Mouse (Mus musculus) frontal cortex, postnatal 25 days (tissue): ENCODE measurements around the gene Raet1e.
A peak's percentile ranks its signal among the peaks of the same experiment; 100 is the strongest.
"Not testable (repeated sequence)": the region's sequence is repeated elsewhere in the genome, so short reads cannot be mapped to it uniquely, and the experiment has no call there.

ENCODE experiments used
- DNase-seq, 2 experiments: peaks; one replicate each; pipeline ENCODE4 v3.0.0; 2022; ENCODE audit warnings: low spot score in 2 of 2

The Raet1e gene

GRCm38 (mm10) chr10:22158310-22158999 lies at the start of gene Raet1e, which contains the start of gene H60b:
TSS of gene Raet1e (plus strand) at chr10:22158569.
TSS of gene H60b (plus strand) at chr10:22158586.
- DNase-seq = not testable (repeated sequence)

GRCm38 (mm10) chr10:22140665-22141280 lies 17.6 kb upstream of the Raet1e start:
- DNase-seq = peak in 1 of 2 experiments; percentile 59

DNA sequence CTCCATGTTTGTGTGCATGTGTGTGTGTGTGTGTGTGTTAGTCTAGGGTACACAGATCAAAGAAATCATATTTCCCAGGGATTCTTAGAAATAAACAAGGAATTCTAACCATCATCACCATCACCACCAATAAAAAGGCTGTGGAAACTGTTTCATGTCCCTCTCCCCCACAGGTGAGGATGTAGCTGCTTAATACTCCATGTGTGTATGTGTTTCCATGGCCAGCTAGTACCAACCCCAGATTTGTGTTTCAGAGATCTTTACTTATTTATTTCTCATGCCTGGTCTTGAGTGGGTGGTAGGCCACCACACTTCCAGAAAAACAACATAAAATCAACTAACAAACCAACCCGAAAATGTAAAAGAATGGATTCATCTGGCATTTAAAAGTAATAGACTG lies 16.2 kb upstream of the Raet1e start:
- not testable (repeated sequence) for DNase-seq

- no peak for DNase-seq
These were observed 15.4 kb upstream of the Raet1e start for GRCm38 (mm10) chr10:22142926-22143325.

- no peak for DNase-seq
These were observed 9.8 kb upstream of the Raet1e start for GRCm38 (mm10) chr10:22148441-22149072.

DNA sequence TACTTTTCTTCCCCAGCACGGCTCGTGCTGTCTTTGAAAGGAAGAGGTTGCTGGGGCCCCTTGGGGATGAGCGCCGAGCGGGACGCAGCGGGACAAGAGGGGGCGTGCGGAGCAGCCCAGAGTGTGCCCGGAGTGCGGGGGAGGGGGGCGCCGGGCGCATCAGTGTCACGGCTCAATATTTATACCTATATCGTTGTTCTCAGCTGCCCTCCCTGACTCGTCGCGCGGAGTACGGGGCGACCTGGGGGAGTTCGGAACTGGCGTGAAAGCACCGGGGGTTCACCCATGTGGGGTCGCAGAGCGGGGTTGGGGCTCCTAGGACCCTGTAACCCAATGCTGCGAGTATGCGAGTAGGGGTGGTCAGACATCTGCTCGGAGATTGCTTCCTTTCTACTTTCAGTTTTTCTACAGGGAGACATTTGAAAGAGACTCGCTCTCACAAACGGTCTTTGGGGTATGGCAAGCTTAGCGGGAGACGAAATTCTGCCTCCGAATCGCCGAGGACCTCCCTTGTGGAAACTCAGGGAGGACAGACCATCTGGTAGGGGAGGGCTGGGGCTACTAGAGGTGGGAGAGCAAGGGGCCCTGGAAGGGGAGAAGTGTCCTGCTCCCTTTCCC lies 9.2 kb upstream of the Raet1e start, which contains the start of gene E030030I06Rik:
E030030I06Rik (minus strand) TSS at position 198 of the 618 bp plus-strand sequence.
- DNase-seq = no peak

DNA sequence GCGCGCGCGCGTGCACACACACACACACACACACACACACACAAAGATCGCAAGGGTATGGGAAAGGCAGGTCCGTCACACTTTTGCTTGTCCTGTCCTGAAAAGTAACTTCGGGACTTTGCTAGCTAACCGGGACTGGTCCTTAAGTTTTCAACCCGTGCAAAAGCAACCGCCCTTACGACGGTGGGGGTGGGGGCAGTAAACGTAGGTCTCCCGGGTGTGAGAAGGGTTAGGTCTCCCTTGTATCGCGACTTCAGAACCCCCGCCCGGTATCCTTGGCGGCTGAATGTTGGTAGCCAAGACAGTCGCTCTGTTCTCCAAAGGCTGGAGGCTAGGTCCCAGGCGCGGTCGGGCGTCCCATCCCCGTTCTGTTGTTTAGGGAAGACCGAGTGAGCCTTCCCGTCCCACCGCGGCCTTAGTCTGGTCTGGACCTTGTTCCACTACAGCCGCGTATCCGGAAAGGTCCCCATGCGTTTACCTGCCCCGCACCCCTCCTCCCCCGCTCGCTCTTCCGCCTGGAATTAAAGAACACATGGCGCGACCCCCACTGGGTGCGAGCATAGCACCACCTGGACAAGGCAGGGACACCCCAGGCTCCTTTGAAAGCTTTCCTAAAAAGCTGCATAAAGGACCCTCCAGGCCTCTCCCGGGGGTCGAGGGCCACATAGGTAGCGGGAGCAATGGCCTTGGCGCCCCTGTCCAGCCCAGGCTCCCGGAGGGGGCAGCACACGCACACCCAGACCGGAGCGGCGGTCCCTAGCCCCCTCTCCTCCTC lies 8.5 kb upstream of the Raet1e start:
- no peak for DNase-seq

GRCm38 (mm10) chr10:22150593-22150992 lies 7.8 kb upstream of the Raet1e start:
- no peak for DNase-seq

DNA sequence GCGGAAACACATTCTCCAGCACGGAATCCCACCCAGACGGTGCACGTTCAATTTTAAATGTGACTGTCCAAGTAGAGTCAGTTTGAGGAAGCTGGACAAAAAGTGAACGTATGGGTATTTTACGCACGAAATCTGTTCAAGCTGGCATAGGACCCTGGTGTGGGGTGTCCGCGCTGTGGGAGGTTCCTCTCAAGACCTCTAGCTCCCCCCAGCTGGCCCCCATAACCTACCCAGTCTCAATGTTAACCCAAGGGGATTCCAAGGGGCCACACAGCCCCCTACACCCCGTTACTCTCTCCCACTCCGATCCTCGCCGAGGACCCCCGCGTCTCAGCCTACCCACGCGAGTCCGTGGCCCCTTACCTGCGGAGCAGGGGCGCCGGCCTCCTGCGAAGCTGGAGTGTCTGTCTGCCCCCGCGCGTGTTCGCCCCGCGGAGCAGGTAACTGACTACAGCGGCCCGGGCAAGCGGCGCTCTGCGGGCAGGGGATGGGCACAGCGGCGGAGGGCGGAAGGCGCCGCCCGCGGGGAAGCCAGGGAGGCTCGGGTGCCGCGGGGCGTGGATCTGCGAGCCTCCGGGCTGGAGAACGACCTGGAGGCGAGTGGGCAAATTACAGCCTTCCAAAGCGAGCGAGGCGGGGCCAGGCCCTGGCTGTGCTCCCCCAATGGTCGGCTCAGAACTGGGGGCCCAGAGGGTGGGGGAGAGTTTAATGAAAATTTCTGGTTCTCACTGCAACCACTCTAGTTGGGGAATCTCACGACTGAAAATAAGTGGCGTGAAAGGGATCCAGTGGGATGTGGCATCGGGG lies 7.1 kb upstream of the Raet1e start:
- DNase-seq = not testable (repeated sequence)

GRCm38 (mm10) chr10:22151863-22152640 lies 6.3 kb upstream of the Raet1e start:
- not testable (repeated sequence) for DNase-seq

GRCm38 (mm10) chr10:22153147-22153690 lies 5.2 kb upstream of the Raet1e start:
- not testable (repeated sequence) for DNase-seq

DNA sequence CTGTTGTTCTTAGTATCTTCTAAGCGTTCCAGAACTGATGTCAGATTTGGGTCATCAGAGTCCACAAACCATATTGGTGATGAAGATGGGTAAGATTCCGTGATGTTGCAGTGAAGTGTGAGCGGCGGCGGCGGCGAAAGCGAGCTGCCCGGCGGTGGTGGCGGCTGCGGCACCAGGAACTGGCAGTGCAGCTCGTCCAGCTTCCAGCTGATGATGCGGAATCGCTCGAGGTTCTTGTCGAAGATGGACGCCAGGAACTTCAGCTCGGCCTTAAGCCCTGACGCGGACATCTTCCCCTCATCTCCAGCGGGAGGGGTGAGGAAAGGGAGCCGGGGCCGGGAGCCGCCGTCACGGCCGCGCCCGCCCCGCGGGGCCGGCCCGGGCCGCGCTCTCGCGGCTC lies 4.2 kb upstream of the Raet1e start:
- DNase-seq = not testable (repeated sequence)

DNA sequence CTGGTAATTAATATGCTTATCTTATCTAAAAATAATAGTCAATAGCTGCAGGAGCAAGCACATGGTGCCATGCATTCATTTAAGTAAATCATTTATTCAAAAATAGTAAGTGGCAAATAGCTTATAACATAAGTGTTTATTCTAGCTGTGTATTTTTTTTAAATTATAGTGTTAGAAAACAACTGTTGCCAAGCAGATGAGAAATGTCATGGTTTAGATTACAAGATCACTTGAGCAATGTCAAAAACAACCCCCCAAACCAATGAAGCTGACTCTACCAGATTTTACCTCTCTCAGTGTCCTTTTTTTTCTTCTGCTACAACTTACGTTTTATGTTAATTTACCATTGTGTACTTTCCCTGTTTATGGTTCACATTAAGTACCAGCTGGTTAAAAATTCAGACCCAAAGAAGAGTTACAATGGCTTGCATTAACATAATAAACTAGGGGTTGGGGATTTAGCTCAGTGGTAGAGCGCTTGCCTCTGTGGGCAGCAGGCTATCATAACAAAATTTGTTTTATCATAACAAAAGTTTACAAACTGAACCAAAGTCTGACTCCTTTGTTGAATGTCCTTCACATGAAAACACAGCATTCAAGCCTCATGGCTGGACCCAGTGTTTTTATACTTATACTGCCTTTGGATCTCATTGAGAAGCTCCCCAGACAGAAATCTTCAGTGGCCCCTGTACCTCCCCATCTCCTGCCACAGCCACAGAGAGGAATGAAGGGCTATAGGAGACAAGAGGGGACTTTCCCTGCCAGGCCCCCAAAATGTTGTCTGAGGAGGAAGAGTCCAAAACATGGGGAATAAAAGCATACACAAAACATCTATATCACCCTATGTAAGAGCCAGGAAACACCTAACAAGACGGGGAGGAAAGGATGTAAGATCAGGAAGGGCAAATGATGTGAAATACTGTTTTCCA lies 3.2 kb upstream of the Raet1e start:
- no peak for DNase-seq

DNA sequence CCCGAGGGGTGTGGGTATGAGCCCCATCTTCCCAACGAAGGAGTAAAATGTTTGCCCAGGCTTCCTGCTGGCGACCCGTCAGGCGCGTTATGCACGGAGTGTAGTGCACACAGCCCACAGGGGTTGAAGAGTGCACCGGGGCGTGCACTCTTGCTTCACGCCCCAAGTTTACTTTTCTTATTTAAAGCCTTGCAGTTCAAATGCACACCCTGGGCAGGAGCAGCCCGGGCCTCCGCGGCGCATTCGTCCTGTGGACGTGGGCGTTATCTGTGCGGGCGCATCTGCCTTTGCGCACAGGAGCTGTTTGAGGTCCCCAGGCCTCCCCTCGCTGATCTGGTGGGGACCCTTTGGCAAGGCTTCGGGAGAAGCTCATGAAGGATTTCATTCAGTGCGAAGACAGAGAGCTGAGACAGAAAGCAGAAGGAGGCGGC lies 777 bp downstream of the Raet1e start:
- no peak for DNase-seq

- DNase-seq = no peak
These were observed 1.3 kb downstream of the Raet1e start for GRCm38 (mm10) chr10:22159581-22160140.

DNA sequence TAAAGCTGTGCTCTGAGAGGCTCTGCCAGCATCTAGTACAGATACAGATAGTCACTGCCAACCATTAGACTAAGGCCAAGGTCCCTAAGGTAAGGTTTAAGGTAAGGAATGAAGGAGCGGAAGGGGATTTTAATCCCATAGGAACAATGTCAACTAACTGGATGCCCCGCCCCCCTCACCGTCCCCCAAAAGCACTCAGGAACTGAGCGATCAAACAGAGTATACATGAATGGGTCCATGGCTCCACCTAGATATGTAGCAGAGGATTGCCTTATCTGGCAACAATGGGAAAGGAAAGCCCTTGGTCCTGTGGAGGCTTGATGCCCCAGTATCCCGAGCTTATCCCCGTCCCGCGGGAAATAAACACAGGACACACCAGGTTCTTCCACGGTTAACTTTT lies 4.9 kb downstream of the Raet1e start:
- not testable (repeated sequence) for DNase-seq

GRCm38 (mm10) chr10:22163705-22164583 lies 5.6 kb downstream of the Raet1e start:
- DNase-seq = peak; percentile 71 to 76
